Mouse (Mus musculus) hindbrain, embryonic 11.5 days (tissue): Measurements from ENCODE around the gene Actr8. TPM values are rescaled to one million over a fixed set of nuclear protein-coding genes. Genes with fewer than 3 reads are reported as not detected.

Experiments
- ATAC-seq: fragments of 200-750 bp; cut with Nextera tagmentation; 2 replicates; pipeline ENCODE4 v1.8.0; 2017; ENCODE audit warnings: mild to moderate bottlenecking, moderate TSS enrichment, moderate library complexity; ENCODE audit not compliant: low FRiP score
- DNase-seq: peaks from one replicate; pipeline ENCODE4 v3.0.0-alpha.2; 2015; ENCODE audit warnings: low spot score
- H3K27ac ChIP-seq: fragments of 300-500 bp; sonication (generic); 2 replicates; pipeline ENCODE4 v1.5.1; 2014; ENCODE audit warnings: mild to moderate bottlenecking, low read depth, low read length
- H3K27me3 ChIP-seq: fragments of 300-500 bp; sonication (generic); 2 replicates; pipeline ENCODE4 v1.6.1; 2014; ENCODE audit warnings: mild to moderate bottlenecking, low read length, moderate library complexity, mixed read lengths; ENCODE audit not compliant: control insufficient read depth, insufficient read depth
- H3K36me3 ChIP-seq: fragments of 300-500 bp; sonication (generic); 2 replicates; pipeline ENCODE4 v1.6.1; 2014; ENCODE audit warnings: mild to moderate bottlenecking, low read length, moderate library complexity, mixed read lengths; ENCODE audit not compliant: control insufficient read depth, insufficient read depth
- H3K4me1 ChIP-seq: fragments of 300-500 bp; sonication (generic); replicated peaks from 2 replicates; pipeline ENCODE4 v1.6.1; 2014; ENCODE audit warnings: low read length, mixed read lengths; ENCODE audit not compliant: control insufficient read depth, insufficient read depth
- H3K4me2 ChIP-seq: fragments of 300-500 bp; sonication (generic); replicated peaks from 2 replicates; pipeline ENCODE4 v1.6.1; 2014; ENCODE audit warnings: mild to moderate bottlenecking, low read depth, low read length
- H3K4me3 ChIP-seq: fragments of 300-500 bp; sonication (generic); 2 replicates; pipeline ENCODE4 v1.5.1; 2014; ENCODE audit warnings: low read depth, low read length
- H3K9ac ChIP-seq: fragments of 300-500 bp; sonication (generic); 2 replicates; pipeline ENCODE4 v1.6.1; 2014; ENCODE audit warnings: low read depth, low read length
- H3K9me3 ChIP-seq: fragments of 300-500 bp; sonication (generic); 2 replicates; pipeline ENCODE4 v1.6.1; 2016; ENCODE audit warnings: low read length; ENCODE audit not compliant: control insufficient read depth
- WGBS: fragments of 180-500 bp; shearing (Covaris S2); extraction: QIAGEN DNeasy Blood & Tissue Kit; methylation state at CpG from one replicate; pipeline ENCODE4 v1.1.7; 2014; 5-methylcytosine and 5-hydroxymethylcytosine counted together
- polyA plus RNA-seq: library from polyadenylated mRNA; unstranded; fragments of >200 nt; fragmentation: Nextera tagmentation; extraction: Ambion mirVana; gene quantifications from 2 replicates; pipeline ENCODE4 v1.2.1, GENCODE M21; 2014

Actr8 gene
- polyA plus RNA-seq, 1 experiment from 2014 or later = 81.8 TPM

DNA sequence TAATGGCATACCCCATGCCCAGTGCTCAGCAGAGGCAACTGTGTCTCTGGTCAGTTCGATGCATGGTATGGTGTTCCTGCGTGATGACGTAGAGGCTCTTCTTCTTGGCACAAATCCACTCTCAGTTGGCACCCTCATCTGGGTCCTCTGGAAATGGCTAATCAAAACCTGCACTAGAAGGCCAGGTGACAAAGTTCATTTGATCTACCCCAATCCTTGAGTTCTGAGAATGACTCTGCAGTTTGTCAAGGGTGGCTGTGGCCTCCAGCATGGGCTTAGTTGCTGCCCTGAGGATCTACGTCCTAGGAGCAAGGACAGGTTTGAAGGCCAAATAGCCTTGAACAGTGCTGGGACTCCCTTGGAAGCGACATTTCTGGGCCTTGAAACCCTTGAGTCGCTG, 40.7 kb downstream of the Actr8 start:
- Histone ChIP-seq H3K4me3 (no peak overlapping the region), H3K4me1 (no peaks in the 10 kb centered on the region), H3K27ac (no peak overlapping the region), H3K4me2 (no peak overlapping the region), H3K9ac (no peak overlapping the region), H3K36me3 (no peaks in the 10 kb centered on the region), H3K27me3 (no peaks in the 10 kb centered on the region), H3K9me3 (no peaks in the 10 kb centered on the region)
- DNase-seq (no peak), ATAC-seq (no peak)
- 96% methylated on average over 6 of the region's 6 CpGs for WGBS

DNA sequence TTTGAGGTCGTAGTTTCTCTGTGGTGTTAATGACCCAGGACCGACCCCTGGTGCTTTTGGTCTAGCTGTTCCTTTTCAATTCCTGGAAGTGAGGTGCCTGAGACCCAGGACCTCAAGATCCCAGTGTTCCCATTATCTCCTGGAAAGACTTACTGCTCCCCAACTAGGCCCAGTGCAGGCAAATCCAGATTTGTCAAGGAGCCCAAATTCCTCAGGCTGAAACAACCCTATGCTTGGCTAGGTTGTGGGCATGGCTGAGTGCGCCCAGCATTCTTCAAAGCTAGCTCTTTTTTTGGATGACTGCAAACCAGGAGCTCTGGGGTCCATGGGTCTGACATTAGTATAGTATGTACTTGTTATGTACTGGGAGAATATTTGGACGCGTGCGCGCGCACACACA, 41.2 kb downstream of the Actr8 start:
- ATAC-seq = no peak
- H3K27me3 ChIP-seq = no peaks in the 10 kb centered on the region
- no peak overlapping the region for H3K4me3 ChIP-seq
- WGBS = 92% methylated on average over 8 of the region's 8 CpGs
- no peak overlapping the region for H3K9ac ChIP-seq
- H3K27ac ChIP-seq = no peak overlapping the region
- DNase-seq = no peak
- no peak overlapping the region for H3K4me2 ChIP-seq
- H3K36me3 ChIP-seq = no peaks in the 10 kb centered on the region
- no peaks in the 10 kb centered on the region for H3K4me1 ChIP-seq
- H3K9me3 ChIP-seq = no peaks in the 10 kb centered on the region

DNA sequence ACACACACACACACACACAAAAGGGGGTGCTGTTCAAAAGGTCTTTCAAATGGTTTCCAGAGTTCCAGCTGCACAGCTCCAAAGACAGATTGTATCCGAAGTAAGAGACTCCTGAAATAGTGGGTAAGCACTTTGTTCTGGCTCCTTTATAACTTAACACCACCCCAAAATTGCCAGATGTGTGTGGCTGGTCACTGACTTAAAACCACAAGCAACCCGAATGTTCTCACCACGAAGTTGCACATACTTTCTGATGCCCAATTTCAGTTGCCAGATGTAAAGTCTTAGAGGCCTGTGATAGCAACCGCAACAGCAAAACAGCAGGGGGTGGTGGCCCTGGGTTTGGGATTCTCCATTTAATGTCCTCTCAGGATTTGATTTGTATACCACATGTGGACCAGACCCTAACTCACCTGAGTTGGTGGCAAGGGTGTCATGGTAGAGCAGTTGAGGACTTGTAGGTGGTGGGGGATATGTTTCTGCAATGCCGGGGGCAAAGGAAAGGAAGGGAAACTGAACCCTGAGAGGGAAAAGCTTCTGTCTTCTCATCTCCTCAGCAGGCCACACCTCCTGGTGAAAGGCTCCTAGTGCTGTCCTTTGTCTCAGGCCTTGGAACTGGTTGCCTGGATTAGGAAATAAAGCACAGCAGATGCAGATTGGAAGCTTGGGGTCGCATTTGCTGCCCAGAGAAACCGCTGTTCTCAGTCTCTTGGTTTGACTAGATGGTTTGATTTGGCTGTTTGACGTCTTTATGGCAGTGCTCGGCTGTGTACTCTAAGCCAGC, 41.8 kb downstream of the Actr8 start:
- Histone ChIP-seq H3K4me1 (no peaks in the 10 kb centered on the region), H3K27me3 (no peaks in the 10 kb centered on the region), H3K27ac (no peak overlapping the region), H3K36me3 (no peaks in the 10 kb centered on the region), H3K4me2 (no peak overlapping the region), H3K4me3 (no peak overlapping the region), H3K9me3 (no peaks in the 10 kb centered on the region), H3K9ac (no peak overlapping the region)
- ATAC-seq (no peak), DNase-seq (no peak)
- WGBS = 57% methylated on average over 9 of the region's 9 CpGs

DNA sequence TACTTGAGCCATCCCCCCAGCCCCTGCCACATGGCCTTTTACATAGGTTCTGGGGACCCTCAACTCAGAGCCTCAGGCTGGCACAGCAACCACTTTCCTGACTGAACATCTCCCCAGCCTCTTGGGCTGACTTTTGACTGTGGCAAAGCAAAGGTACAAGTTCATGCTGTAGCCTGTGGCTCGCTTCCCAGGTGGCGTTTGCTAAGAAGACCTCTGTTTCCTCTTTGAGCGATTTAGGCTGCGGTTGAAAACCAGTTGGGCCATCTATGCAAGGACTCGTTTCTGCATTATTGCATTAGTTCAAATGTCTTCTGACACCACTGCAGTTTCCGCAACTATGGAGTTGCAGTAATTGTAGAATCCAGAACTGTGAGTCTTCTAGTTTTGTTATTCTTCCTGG, 44.3 kb downstream of the Actr8 start:
- no peak overlapping the region for H3K9ac ChIP-seq
- H3K36me3 ChIP-seq = no peaks in the 10 kb centered on the region
- no peaks in the 10 kb centered on the region for H3K4me1 ChIP-seq
- ATAC-seq (no peak), DNase-seq (no peak)
- H3K4me2 ChIP-seq = no peak overlapping the region
- 87% methylated on average over 6 of the region's 6 CpGs for WGBS
- H3K27ac ChIP-seq = no peak overlapping the region
- no peak overlapping the region for H3K4me3 ChIP-seq
- H3K27me3 ChIP-seq = no peaks in the 10 kb centered on the region
- no peaks in the 10 kb centered on the region for H3K9me3 ChIP-seq

DNA sequence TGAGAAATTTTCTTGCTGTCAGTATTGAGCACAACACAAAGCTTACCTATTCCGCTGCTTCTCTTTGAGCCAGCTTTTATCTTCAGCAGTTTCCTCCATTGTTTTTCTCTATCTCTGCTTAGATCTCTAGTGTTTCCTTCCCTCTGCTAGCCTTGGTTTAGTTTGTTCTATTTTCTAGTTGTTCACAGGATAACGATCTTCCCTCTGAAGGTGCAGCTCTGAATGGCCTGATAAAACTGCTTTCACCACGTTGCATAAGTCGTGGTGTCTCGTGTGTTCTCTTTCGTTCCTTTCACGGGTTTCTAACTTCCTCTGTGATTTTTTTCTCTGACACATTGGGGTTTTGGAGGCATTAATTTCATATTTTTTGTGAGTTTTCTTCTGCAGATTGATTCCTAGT, 46.2 kb downstream of the Actr8 start:
- Histone ChIP-seq H3K36me3 (no peaks in the 10 kb centered on the region), H3K27ac (no peak overlapping the region), H3K4me3 (no peak overlapping the region), H3K9ac (no peak overlapping the region), H3K9me3 (no peaks in the 10 kb centered on the region), H3K4me2 (no peak overlapping the region), H3K27me3 (no peaks in the 10 kb centered on the region), H3K4me1 (no peaks in the 10 kb centered on the region)
- ATAC-seq (no peak), DNase-seq (no peak)
- 80% methylated on average over 7 of the region's 7 CpGs for WGBS

DNA sequence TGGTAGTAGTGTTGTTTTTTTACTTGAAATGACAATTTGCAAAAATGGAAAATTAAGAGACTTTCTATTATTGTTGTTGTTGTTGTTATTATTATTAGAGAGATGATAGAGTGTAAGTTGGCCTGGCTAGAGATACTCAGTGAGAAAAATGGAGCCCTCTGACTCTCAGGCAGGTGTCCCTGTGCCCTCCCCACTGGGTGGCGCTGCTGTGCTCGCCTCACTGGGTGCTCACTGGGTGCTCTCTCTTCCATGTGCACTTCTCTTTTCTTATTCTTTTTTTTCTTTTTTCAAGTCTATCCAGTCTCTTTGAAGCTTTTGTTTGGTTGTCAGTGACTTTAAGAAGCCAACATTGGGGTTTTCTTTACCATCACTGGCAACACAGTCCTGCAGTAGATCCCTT, 49.2 kb downstream of the Actr8 start:
- Histone ChIP-seq H3K27me3 (no peaks in the 10 kb centered on the region), H3K9me3 (no peaks in the 10 kb centered on the region), H3K4me2 (no peak overlapping the region), H3K36me3 (no peaks in the 10 kb centered on the region), H3K9ac (no peak overlapping the region), H3K4me1 (no peaks in the 10 kb centered on the region), H3K27ac (no peak overlapping the region), H3K4me3 (no peak overlapping the region)
- DNase-seq (peak; percentile 10), ATAC-seq (no peak)
- 39% methylated on average over 2 of the region's 2 CpGs for WGBS

DNA sequence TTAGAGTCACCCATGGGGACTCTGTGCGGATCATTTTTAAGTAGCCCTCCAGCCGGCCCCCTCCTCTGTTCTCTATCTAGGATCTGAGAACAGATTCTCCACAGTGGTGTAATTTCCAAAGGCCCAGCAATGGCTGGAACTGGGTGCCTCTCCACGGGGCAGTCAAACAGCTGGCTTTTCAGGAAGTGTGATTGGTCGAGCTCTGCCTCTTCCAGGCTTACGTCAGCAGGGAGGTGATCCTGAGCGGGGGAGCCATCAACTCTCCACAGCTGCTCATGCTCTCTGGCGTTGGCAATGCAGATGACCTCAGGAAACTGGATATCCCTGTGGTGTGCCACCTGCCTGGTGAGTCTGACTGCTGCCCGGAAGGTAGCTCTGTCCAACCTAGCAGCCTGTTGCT, 55.3 kb downstream of the Actr8 start:
- no peaks in the 10 kb centered on the region for H3K9me3 ChIP-seq
- no peak overlapping the region for H3K27ac ChIP-seq
- no peak overlapping the region for H3K9ac ChIP-seq
- DNase-seq = no peak
- no peaks in the 10 kb centered on the region for H3K4me1 ChIP-seq
- no peaks in the 10 kb centered on the region for H3K27me3 ChIP-seq
- WGBS = 72% methylated on average over 8 of the region's 8 CpGs
- H3K4me3 ChIP-seq = no peak overlapping the region
- H3K36me3 ChIP-seq = no peaks in the 10 kb centered on the region
- ATAC-seq = no peak
- H3K4me2 ChIP-seq = no peak overlapping the region

DNA sequence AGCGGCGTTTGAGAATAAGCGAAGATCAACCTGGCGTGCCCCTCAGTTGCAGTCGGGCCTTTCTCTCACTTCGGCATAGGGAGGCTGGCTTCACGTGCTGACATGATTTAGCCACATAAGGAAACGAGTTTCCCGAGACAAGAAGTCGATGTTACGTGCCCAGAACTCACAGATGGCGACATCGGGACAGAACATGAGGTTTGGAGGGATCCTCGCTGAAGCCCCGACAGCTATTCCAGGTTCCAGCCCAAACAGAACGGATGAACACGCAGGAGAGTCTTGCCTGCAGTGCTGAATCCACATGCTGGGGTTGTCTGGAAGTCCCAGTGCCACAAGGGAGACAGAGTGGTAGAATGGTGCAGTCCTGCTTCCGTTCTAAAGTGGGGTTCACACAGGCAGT, 60.3 kb downstream of the Actr8 start:
- Histone ChIP-seq H3K4me2 (no peak overlapping the region), H3K9ac (no peak overlapping the region), H3K9me3 (no peaks in the 10 kb centered on the region), H3K4me3 (no peak overlapping the region), H3K27me3 (no peaks in the 10 kb centered on the region), H3K4me1 (no peaks in the 10 kb centered on the region), H3K27ac (no peak overlapping the region), H3K36me3 (no peaks in the 10 kb centered on the region)
- DNase-seq (no peak), ATAC-seq (no peak)
- 91% methylated on average over 18 of the region's 18 CpGs for WGBS

DNA sequence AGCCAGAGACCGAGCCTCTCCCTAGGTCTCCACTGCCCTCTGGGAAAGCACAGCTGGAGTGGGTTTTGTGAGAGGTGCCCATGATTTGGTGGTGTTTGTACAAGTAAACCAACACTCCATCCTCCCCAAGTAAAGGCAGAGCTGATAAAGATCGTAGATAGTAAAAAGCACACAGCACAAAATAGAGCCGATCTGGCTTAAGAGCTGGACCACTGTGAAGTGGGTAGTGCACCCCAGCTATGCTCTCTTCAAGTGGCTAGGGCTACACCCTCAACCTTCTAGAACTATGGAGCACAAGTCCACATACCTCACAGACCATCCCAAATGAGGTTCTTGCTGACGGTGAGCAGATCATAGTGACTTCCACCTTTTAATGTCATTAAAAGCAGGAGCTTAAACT, 61.3 kb downstream of the Actr8 start:
- H3K4me2 ChIP-seq = no peak overlapping the region
- no peaks in the 10 kb centered on the region for H3K4me1 ChIP-seq
- WGBS = 88% methylated on average over 4 of the region's 4 CpGs
- no peaks in the 10 kb centered on the region for H3K27me3 ChIP-seq
- ATAC-seq (no peak), DNase-seq (no peak)
- H3K9me3 ChIP-seq = no peaks in the 10 kb centered on the region
- no peak overlapping the region for H3K9ac ChIP-seq
- no peaks in the 10 kb centered on the region for H3K36me3 ChIP-seq
- no peak overlapping the region for H3K27ac ChIP-seq
- no peak overlapping the region for H3K4me3 ChIP-seq
